Mouse (Mus musculus) hindbrain, embryonic 10.5 days (tissue): Measurements from ENCODE around the gene Col11a2. TPM values are rescaled to one million over a fixed set of nuclear protein-coding genes. Genes with fewer than 3 reads are reported as not detected.
A peak's percentile ranks its signal among the peaks of the same experiment; 100 is the strongest.

Experiments
- DNase-seq: peaks from one replicate; pipeline ENCODE4 v3.0.0-alpha.2; 2017; ENCODE audit warnings: low spot score
- H3K27ac ChIP-seq: fragments of 300-500 bp; sonication (generic); 2 replicates; pipeline ENCODE4 v1.5.1; 2016; ENCODE audit warnings: mild to moderate bottlenecking, moderate library complexity
- H3K27me3 ChIP-seq: fragments of 300-500 bp; sonication (generic); 2 replicates; pipeline ENCODE4 v1.6.1; 2016; ENCODE audit warnings: mild to moderate bottlenecking; ENCODE audit not compliant: poor library complexity, insufficient read depth, severe bottlenecking
- H3K36me3 ChIP-seq: fragments of 300-500 bp; sonication (generic); 2 replicates; pipeline ENCODE4 v1.6.1; 2016; ENCODE audit warnings: mild to moderate bottlenecking, moderate library complexity
- H3K4me1 ChIP-seq: fragments of 300-500 bp; sonication (generic); replicated peaks from 2 replicates; pipeline ENCODE4 v1.6.1; 2016; ENCODE audit warnings: mild to moderate bottlenecking
- H3K4me3 ChIP-seq: fragments of 300-500 bp; sonication (generic); 2 replicates; pipeline ENCODE4 v1.5.1; 2016; ENCODE audit warnings: mild to moderate bottlenecking, moderate library complexity
- H3K9me3 ChIP-seq: fragments of 300-500 bp; sonication (generic); 2 replicates; pipeline ENCODE4 v1.6.1; 2016; ENCODE audit warnings: mild to moderate bottlenecking, moderate library complexity
- WGBS: fragments of 180-500 bp; shearing (Covaris S2); methylation state at CpG from one replicate; pipeline ENCODE4 v1.1.7; 2016; 5-methylcytosine and 5-hydroxymethylcytosine counted together
- polyA plus RNA-seq: library from polyadenylated mRNA; unstranded; fragments of >200 nt; fragmentation: Nextera tagmentation; extraction: Ambion mirVana; gene quantifications from 2 replicates; pipeline ENCODE4 v1.2.1, GENCODE M21; 2016

The Col11a2 gene
- polyA plus RNA-seq, 1 experiment from 2014 or later = 0.99 TPM

- peak overlapping the region; percentile 62 for H3K27ac ChIP-seq
- H3K9me3 ChIP-seq = no peaks in the 10 kb centered on the region
- peaks cover 50% of the 10 kb centered on the region for H3K36me3 ChIP-seq
- peaks cover 67% of the 10 kb centered on the region for H3K4me1 ChIP-seq
- WGBS = 19% methylated on average over 20 of the region's 21 CpGs
- DNase-seq = no peak
- H3K27me3 ChIP-seq = peaks cover 16% of the 10 kb centered on the region
- H3K4me3 ChIP-seq = peak overlapping the region; percentile 35
Measured at GRCm38 (mm10) chr17:34038440-34038839, 797 bp upstream of the Col11a2 start.

DNA sequence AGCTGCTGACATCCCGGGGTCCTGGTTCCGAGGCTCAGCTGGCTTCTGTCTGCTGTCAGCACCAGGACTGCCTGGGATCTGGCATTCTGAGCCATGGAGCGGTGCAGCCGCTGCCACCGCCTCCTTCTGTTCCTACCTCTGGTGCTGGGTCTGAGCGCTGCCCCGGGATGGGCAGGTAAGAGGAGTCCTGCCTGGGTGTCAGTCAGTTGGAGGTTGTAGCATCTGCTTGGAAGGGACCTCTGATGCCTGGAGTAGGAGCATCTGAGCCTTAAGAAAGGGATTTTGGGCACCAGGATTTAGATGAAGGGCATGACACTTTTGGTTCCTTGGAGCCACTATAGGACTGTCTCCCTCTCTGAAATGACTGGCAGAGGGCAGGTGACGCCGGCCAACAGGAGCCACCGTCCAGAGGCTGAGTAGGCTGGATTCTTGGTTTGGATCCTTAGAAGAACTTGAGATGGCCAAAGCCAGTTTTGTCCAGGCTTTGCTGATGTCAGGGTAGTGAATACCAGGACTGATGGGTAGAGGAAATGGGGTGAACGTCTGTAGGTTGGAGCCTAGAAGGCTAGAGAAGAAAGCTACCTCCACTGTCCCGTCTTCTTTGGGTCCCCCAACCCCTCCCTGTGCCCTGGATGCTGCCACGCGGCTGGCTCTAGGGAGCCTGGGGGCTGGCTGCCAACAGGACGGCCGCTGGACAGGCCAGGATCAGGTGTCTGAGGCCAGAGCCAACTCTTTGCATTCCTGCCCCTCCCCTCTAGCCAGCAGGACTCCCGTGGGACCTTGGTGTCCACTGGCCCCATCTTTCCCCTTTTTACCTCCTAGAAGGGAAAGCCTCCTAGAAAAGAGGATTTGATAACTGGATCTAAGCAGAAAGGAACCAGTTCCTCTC, 569 bp downstream of the Col11a2 start:
- H3K4me3 ChIP-seq = peak overlapping the region; percentile 35; the same call in 1 of the 2 replicates

DNA sequence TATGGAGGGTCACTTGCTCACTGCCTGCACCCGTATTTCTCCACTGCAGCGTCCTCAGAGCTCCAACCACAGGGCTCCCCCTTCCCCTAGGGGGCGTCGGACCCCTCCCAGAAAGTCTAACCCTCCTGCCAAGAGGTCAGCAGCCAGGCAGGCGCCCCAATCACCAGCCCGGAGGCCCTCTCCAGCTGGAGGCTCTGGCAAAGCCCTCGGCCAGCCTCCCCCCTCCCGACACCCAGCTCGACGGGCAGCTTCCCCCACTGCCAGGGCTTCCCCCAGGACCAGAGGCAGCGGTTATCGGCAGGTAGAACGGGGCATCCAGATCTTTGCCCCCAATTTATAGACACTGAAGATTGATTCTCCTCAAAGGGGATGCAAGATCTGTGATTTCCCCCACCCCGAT, 6.7 kb downstream of the Col11a2 start:
- Histone ChIP-seq H3K36me3 (peaks cover 12% of the 10 kb centered on the region), H3K27ac (no peak overlapping the region), H3K4me3 (no peak overlapping the region), H3K4me1 (peaks cover 16% of the 10 kb centered on the region), H3K27me3 (peaks cover 6% of the 10 kb centered on the region), H3K9me3 (peaks cover 10% of the 10 kb centered on the region)
- WGBS = 79% methylated on average over 14 of the region's 14 CpGs
- no peak for DNase-seq

More for the DNA sequence above, 569 bp downstream of the Col11a2 start:
- Histone ChIP-seq H3K4me1 (peaks cover 61% of the 10 kb centered on the region), H3K27me3 (peaks cover 16% of the 10 kb centered on the region), H3K27ac (peak overlapping the region; percentile 59), H3K36me3 (peaks cover 37% of the 10 kb centered on the region), H3K9me3 (no peaks in the 10 kb centered on the region)
- no peak for DNase-seq
- 32% methylated on average over 17 of the region's 17 CpGs for WGBS

- H3K27me3 ChIP-seq = no peaks in the 10 kb centered on the region
- H3K4me3 ChIP-seq = no peak overlapping the region
- no peak for DNase-seq
- peaks cover 15% of the 10 kb centered on the region for H3K36me3 ChIP-seq
- no peak overlapping the region for H3K27ac ChIP-seq
- H3K9me3 ChIP-seq = peaks cover 10% of the 10 kb centered on the region
- 94% methylated on average over 5 of the region's 5 CpGs for WGBS
- no peaks in the 10 kb centered on the region for H3K4me1 ChIP-seq
Measured at GRCm38 (mm10) chr17:34047404-34048050, 8.3 kb downstream of the Col11a2 start.

DNA sequence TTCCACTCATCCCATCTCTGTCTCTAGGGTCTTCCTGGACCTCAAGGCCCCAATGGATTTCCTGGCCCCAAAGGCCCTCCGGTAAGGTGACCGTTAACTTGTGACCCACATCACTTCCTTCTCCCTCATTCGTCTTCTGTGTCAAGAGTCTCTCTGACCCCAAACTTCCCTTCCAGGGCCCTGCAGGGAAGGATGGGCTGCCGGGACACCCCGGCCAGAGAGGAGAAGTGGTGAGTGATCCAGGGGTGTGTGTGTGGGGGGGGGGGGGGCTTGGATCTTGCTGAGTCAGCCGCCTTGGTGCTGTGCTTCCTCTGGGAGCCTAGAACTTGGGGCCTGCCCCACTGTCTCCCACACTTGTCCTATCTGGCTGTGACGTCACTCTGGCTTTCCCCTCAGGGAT, 18.0 kb downstream of the Col11a2 start:
- Histone ChIP-seq H3K4me1 (peaks cover 36% of the 10 kb centered on the region), H3K27ac (no peak overlapping the region)
- 80% methylated on average over 7 of the region's 7 CpGs for WGBS

DNA sequence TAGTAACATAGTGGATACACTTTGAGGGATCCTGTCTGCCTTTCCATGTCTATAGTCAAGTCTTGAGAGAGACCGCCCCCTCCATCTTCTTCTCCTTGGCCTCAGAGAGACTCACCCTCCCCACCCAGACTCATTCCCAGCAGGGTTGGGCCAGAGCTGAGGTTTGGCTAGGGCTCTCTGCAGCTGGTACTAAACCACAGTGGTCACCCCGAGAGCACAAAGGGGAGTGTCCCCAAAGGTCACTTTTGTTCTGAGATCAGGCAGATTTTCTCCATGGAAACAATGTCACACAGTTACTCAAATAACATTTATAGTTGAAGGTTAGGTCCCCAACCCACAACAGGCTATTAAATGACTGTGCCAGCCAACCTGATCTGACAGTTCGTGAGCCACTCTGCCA, 29.6 kb downstream of the Col11a2 start:
- Histone ChIP-seq H3K36me3 (peaks cover 8% of the 10 kb centered on the region; the same call in 1 of the 2 replicates), H3K4me1 (0 out of 2 replicates have a peak, but pooled peaks cover 6% of the 10 kb centered on the region), H3K9me3 (no peaks in the 10 kb centered on the region), H3K4me3 (no peak overlapping the region), H3K27ac (no peak overlapping the region), H3K27me3 (no peaks in the 10 kb centered on the region)
- no peak for DNase-seq
- 53% methylated on average over 3 of the region's 3 CpGs for WGBS

More for the DNA sequence above, 18.0 kb downstream of the Col11a2 start:
- Histone ChIP-seq H3K4me3 (no peak overlapping the region), H3K9me3 (no peaks in the 10 kb centered on the region), H3K36me3 (peaks cover 14% of the 10 kb centered on the region; the same call in 1 of the 2 replicates), H3K27me3 (no peaks in the 10 kb centered on the region)
- DNase-seq = no peak

GRCm38 (mm10) chr17:34072091-34072490, 32.9 kb downstream of the Col11a2 start:
- DNase-seq = no peak
- Histone ChIP-seq H3K4me1 (0 out of 2 replicates have a peak, but pooled peaks cover 8% of the 10 kb centered on the region), H3K27me3 (peaks cover 19% of the 10 kb centered on the region), H3K36me3 (no peaks in the 10 kb centered on the region), H3K9me3 (no peaks in the 10 kb centered on the region), H3K4me3 (no peak overlapping the region), H3K27ac (no peak overlapping the region)
- 79% methylated on average over 5 of the region's 5 CpGs for WGBS

DNA sequence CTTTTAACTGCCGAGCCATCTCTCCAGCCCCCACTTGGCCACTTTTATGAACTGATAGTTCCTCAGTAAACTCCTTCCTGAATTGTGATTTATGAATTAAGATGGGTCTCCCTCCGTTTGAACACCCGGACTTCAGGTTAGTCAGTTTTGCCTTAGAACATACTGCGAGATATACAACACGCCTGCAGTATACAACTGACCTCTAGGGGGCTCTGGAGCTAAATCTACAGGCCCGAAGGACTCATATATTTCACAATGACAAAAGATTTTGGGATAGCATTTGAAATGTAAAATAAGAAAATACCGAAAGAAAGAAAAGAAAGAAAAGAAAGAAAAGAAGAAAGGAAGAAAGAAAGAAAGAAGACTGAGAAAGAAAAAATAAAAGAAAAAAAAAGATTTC, 36.0 kb downstream of the Col11a2 start:
- H3K4me1 ChIP-seq = peaks cover 10% of the 10 kb centered on the region; the same call in 1 of the 2 replicates
- H3K9me3 ChIP-seq = no peaks in the 10 kb centered on the region
- H3K36me3 ChIP-seq = no peaks in the 10 kb centered on the region
- DNase-seq = peak; percentile 56
- WGBS = 41% methylated on average over 7 of the region's 7 CpGs
- H3K27ac ChIP-seq = no peak overlapping the region
- H3K4me3 ChIP-seq = no peak overlapping the region
- H3K27me3 ChIP-seq = peaks cover 23% of the 10 kb centered on the region

DNA sequence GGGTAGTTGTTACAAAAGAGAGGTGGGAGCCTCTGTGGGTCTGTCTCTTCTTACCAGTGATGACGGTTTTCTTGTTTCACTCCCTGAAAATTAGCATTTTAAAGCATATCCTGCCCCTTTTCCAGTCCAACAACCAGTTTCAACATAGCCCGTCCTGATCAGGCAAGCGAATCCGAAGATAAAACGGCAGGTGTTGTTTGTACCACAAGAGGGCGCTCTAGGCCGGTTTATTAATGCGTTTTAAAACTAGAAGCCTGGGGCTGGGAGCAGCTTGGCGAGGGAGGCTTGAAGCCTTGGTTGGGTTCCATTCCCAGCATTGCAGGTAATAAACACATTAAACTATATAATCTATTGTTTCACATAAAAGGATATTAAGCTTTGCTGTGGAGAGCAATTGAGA, 38.3 kb downstream of the Col11a2 start:
- no peak overlapping the region for H3K27ac ChIP-seq
- WGBS = 2% methylated on average over 9 of the region's 9 CpGs
- no peak overlapping the region for H3K4me3 ChIP-seq
- peak; percentile 83 for DNase-seq
- peaks cover 10% of the 10 kb centered on the region; the same call in 1 of the 2 replicates for H3K4me1 ChIP-seq
- no peaks in the 10 kb centered on the region for H3K36me3 ChIP-seq
- H3K9me3 ChIP-seq = no peaks in the 10 kb centered on the region
- peaks cover 23% of the 10 kb centered on the region for H3K27me3 ChIP-seq

- H3K36me3 ChIP-seq = no peaks in the 10 kb centered on the region
- H3K4me3 ChIP-seq = no peak overlapping the region
- peaks cover 23% of the 10 kb centered on the region for H3K27me3 ChIP-seq
- no peak overlapping the region for H3K27ac ChIP-seq
- DNase-seq = no peak
- WGBS = 67% methylated on average over 4 of the region's 4 CpGs
- H3K9me3 ChIP-seq = no peaks in the 10 kb centered on the region
- H3K4me1 ChIP-seq = peaks cover 14% of the 10 kb centered on the region
Measured at GRCm38 (mm10) chr17:34078148-34078547, 38.9 kb downstream of the Col11a2 start.

- no peak overlapping the region for H3K4me3 ChIP-seq
- WGBS = 92% methylated on average over 11 of the region's 11 CpGs
- H3K9me3 ChIP-seq = no peaks in the 10 kb centered on the region
- peaks cover 18% of the 10 kb centered on the region for H3K4me1 ChIP-seq
- peaks cover 23% of the 10 kb centered on the region for H3K27me3 ChIP-seq
- no peak for DNase-seq
- no peak overlapping the region for H3K27ac ChIP-seq
- H3K36me3 ChIP-seq = no peaks in the 10 kb centered on the region
Measured at GRCm38 (mm10) chr17:34079002-34079401, 39.8 kb downstream of the Col11a2 start.

GRCm38 (mm10) chr17:34079621-34080020, 40.4 kb downstream of the Col11a2 start:
- no peak overlapping the region for H3K4me3 ChIP-seq
- no peaks in the 10 kb centered on the region for H3K9me3 ChIP-seq
- WGBS = 17% methylated on average over 5 of the region's 5 CpGs
- H3K36me3 ChIP-seq = no peaks in the 10 kb centered on the region
- peaks cover 23% of the 10 kb centered on the region for H3K27me3 ChIP-seq
- peak; percentile 38 for DNase-seq
- H3K27ac ChIP-seq = no peak overlapping the region
- H3K4me1 ChIP-seq = peaks cover 18% of the 10 kb centered on the region

GRCm38 (mm10) chr17:34083104-34083503, 43.9 kb downstream of the Col11a2 start:
- peak overlapping the region; percentile 16; the same call in 1 of the 2 replicates for H3K4me3 ChIP-seq
- peak overlapping the region; percentile 6; the same call in 1 of the 2 replicates for H3K27ac ChIP-seq
- H3K4me1 ChIP-seq = peaks cover 12% of the 10 kb centered on the region
- DNase-seq = peak; percentile 15
- no peaks in the 10 kb centered on the region for H3K9me3 ChIP-seq
- H3K36me3 ChIP-seq = no peaks in the 10 kb centered on the region
- 4% methylated on average over 8 of the region's 8 CpGs for WGBS
- H3K27me3 ChIP-seq = no peaks in the 10 kb centered on the region; the same call in 1 of the 2 replicates
